Mouse (Mus musculus) brain, embryonic 14.5 days (tissue): Measurements from ENCODE around the gene Olfr420. TPM values are rescaled to one million over a fixed set of nuclear protein-coding genes. Genes with fewer than 3 reads are reported as not detected.

Experiments
- DNase-seq: peaks from one replicate; pipeline ENCODE4 v3.0.0-alpha.2; 2011; ENCODE audit warnings: low read depth
- CTCF ChIP-seq: fragments of 200-500 bp; IDR thresholded peaks from 2 replicates; pipeline ENCODE4 v1.5.1; 2012; ENCODE audit warnings: inconsistent platforms, mild to moderate bottlenecking, moderate library complexity, borderline replicate concordance; ENCODE audit not compliant: insufficient read depth, insufficient read length; ENCODE audit errors: extremely low read depth
- POLR2A ChIP-seq: fragments of 200-500 bp; IDR thresholded peaks from 2 replicates; pipeline ENCODE4 v1.6.1; 2012; ENCODE audit warnings: mild to moderate bottlenecking, inconsistent platforms, borderline replicate concordance; ENCODE audit not compliant: poor library complexity, insufficient read depth, insufficient read length, severe bottlenecking; ENCODE audit errors: extremely low read depth
- polyA plus RNA-seq: library from polyadenylated mRNA; depleted of rRNA; stranded (reverse); fragments of >200 nt; gene quantifications from 2 replicates; pipeline ENCODE4 v1.2.3, GENCODE M21; 2012; rRNA removed

Olfr420 gene
- polyA plus RNA-seq, 1 experiment: not detected

- no peak for TF ChIP-seq CTCF
- TF ChIP-seq POLR2A: no peak
- DNase-seq: peak; percentile 15
Observed at GRCm38 (mm10) chr1:174172605-174173004, 17.2 kb downstream of the Olfr420 start, which contains the start of gene Spta1. Gene Spta1 (plus strand): TSS chr1:174172776.

DNA sequence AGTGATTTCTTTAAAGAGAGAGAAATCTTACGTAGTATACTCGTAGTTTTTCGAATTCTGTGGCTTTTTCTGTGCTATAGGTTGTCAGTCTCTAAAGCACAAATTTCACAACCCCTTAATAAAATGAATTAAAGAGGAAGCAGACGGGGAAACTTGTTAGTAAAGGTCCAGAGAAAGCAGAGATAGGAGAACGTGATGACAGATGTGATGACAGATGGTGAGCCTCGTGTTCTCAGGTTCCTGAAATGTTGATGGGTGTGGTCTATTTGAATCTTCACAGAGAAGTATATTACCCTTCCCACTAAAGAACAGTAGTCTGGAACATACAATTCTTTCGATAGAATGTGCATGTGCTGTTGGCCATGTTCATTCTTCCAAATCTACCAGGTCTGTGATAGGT, 49.3 kb downstream of the Olfr420 start:
- no peak for DNase-seq
- TF ChIP-seq CTCF (no peak), POLR2A (no peak)

Other genes with a start within 250 kb of the Olfr420 start
- 0.11 and 0.23 TPM in 2 replicates for gene Ifi211, start 242.6 kb upstream of the Olfr420 start, polyA plus RNA-seq
- 0.71 and 0.86 TPM in 2 replicates for gene Mndal, start 213.1 kb upstream of the Olfr420 start, polyA plus RNA-seq
- gene Ifi203, start 213.0 kb upstream of the Olfr420 start, polyA plus RNA-seq: 0.47 and 0.57 TPM in 2 replicates
- gene Ifi202b, start 172.9 kb upstream of the Olfr420 start, polyA plus RNA-seq: 0.05 and 0.10 TPM in 2 replicates
- gene Ifi205, start 123.8 kb upstream of the Olfr420 start, polyA plus RNA-seq: not detected in 2 replicates
- gene Olfr433, start 114.9 kb upstream of the Olfr420 start, polyA plus RNA-seq: 0.04 TPM in 1 of 2 replicates, not detected in the other
- gene Olfr432, start 106.4 kb upstream of the Olfr420 start, polyA plus RNA-seq: not detected in 2 replicates
- not detected in 2 replicates for gene Olfr430, start 89.0 kb upstream of the Olfr420 start, polyA plus RNA-seq
- not detected in 2 replicates for gene Olfr429, start 71.3 kb upstream of the Olfr420 start, polyA plus RNA-seq
- gene Olfr427, start 58.7 kb upstream of the Olfr420 start, polyA plus RNA-seq: not detected in 2 replicates
- not detected in 2 replicates for gene Olfr231, start 34.5 kb upstream of the Olfr420 start, polyA plus RNA-seq
- not detected in 2 replicates for gene Olfr424, start 24.1 kb upstream of the Olfr420 start, polyA plus RNA-seq
- gene Spta1, start 17.1 kb downstream of the Olfr420 start, polyA plus RNA-seq: 0.03 and 0.11 TPM in 2 replicates
- not detected in 2 replicates for gene Olfr419, start 96.4 kb downstream of the Olfr420 start, polyA plus RNA-seq
- not detected in 2 replicates for gene Mptx1, start 174.9 kb downstream of the Olfr420 start, polyA plus RNA-seq
- not detected in 2 replicates for gene Olfr417, start 209.5 kb downstream of the Olfr420 start, polyA plus RNA-seq
- gene Olfr248, start 235.4 kb downstream of the Olfr420 start, polyA plus RNA-seq: not detected in 2 replicates